Mouse (Mus musculus) adrenal gland, adult 2 months (tissue): ENCODE data around the gene Cst3. TPM values are rescaled to one million over a fixed set of nuclear protein-coding genes. Genes with fewer than 3 reads are reported as not detected.

Source experiments
- DNase-seq: peaks from one replicate; pipeline ENCODE4 v3.0.0; 2021
- long read RNA-seq: library from polyadenylated mRNA; stranded (forward); transcript quantifications from one replicate; pipeline ENCODE4 v2.0.0, GENCODE M21; 2021
- polyA plus RNA-seq: library from polyadenylated mRNA; depleted of rRNA; stranded (reverse); fragments of >200 nt; gene quantifications from 2 replicates; pipeline ENCODE4 v1.2.3, GENCODE M21; 2012; rRNA removed
- total RNA-seq, 2 experiments: library from RNA; stranded (reverse); gene quantifications; 2 replicates each; pipeline ENCODE4 v1.2.3; 2021

Gene Cst3
- total RNA-seq (1,000 to 10,000 TPM in 1 of 2 experiments, 100 to 1,000 TPM in 1; 994 to 1,003 TPM), polyA plus RNA-seq (1,344 and 1,354 TPM in 2 replicates)
- long read RNA-seq, transcript Cst3-201 (3 exons, 860 nt), result major isoform, 679 of 699 reads
- long read RNA-seq, partial matches to known transcripts, result 16 of 699 reads
- long read RNA-seq, other reads (novel, unspliced or antisense), result 2 of 699 reads

DNA sequence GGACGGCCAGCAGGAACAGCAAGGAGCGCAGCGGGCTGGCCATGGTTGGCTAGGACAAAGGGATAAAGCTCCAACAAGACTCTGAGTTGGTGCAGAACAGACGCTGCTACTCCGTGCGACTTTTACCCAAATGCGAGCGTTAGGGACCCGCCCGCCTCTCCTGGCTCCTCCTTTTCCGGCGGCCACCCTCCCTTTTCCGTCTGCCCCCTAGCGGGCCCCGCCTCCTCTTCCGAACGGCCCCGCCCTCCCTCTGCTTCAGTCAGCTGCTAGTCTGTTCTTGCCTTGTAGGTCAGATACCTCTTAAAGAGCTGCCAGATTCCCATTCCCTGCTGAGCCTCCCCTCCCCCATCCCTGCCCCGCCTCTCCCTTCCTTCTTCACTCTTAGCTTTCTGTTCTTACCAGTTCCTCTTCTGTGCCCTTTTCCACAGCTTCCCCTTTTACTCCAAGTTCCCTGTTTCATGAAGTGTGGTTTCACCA lies at the start of gene Cst3:
Cst3 (minus strand) TSS at position 358 of the 477 bp plus-strand sequence.
- DNase-seq, result peak; percentile 97

DNA sequence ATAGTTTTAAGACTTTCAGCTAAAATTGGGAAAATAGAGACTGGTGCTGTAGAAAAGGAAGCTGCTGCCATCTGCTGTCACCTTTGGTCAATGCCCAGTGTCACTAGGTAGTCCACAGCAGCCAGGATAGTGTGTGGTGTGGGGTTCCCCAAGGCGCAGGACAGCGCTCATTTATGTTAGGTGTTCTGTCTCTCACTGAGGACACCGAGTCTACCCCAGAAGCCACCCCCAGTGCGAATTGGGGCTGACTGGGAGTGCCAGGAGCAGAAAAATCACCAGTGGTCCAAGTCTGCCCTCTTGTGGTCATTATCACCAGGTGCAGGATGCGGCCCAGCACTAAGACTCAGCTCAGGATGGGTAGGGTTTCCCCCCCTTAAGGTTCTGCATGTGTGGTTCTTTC lies 26.8 kb upstream of the Cst3 start:
- peak; percentile 68 for DNase-seq

DNA sequence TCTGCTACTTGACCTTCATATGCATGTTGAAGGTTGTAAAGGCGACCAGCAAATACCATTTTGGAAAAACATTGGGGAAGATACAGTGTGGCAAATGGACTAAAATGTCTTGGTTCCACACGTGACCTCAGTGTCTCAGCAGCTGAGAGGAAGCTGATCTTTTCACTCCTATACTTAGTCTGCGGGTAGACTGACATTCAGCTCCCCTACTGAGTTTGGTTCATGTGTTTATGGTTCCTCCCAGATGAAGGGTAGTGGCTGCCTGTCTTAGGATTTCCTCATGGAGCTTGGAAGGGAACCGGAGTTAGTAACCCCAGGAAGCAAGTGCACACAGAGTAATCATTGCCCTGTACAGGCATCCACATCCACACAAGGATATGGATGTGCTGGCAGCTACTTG lies 24.8 kb upstream of the Cst3 start:
- DNase-seq, result no peak

DNA sequence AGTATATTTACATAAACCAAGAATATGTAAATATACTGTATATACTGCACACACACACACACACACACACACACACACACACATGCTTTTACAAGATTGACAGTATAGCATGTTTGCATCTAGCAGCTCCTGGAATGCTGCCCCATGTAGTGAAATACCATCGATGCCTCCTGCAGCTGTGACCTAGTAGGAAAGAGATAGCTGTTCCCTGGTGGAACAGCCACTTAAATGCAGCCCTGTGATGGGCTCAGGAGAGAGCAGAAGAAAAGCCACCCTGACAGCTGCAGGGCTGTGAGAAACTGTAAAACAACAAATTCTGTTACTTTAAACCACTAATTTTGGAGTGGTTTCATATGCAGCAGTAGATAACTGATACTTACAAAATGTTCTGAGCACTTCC lies 20.7 kb upstream of the Cst3 start:
- DNase-seq, result no peak

DNA sequence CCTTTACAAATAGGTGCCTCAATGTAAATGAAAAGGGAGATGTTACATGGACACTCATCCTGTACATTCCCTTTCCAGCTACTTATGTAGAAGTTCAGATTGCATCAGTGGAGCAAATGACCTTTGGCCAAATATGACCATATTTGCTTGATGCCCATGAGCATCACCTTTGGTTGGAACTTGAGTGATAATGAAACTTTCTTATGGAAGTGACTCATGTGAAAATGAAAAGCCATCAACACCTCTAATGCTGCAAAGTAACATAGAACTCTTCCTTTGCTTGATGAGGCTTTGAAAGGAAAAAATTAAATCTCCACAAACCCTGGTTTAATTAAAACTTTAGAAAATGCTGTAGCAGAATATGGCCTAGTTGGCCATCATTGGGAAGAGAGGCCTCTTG lies 17.6 kb upstream of the Cst3 start:
- DNase-seq, result no peak

DNA sequence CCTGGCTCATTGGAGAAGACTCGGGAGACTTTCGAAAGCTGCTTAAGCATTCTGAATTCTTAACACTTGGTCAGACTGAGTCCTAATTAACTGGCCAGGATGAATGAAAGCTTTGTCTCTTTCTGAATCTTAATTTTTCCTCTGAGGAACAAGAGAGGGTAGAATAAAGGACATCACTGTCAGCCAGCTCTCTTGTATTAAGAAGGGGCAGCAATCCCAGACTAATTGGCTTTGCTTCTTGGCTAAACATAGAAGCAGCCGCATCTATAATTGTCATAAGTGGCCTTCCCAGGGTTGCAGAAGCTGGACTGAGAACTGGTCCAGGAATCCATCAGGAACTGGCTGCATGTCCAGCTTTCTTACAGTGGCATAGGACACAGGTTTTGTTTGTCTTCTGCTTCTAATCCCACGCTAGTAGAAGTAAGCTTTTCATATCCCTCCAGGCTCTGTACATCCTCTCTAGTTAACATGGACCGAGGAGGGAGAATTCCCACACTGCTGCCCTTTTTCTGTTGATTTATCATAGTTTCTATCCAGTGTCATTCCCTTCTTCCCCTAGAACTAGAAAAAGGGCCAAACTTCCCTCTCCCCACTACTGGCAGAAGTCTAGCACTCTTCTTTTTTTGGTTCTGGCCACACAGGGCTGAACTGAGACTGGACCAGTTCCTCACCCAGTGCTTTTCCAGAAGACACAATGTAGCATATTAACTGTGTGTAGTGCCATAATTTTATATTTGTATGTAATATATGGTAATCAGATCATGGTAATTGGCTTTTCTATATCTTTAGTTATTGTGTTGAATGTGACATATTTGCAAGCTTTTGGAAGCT lies 14.7 kb upstream of the Cst3 start:
- no peak for DNase-seq

DNA sequence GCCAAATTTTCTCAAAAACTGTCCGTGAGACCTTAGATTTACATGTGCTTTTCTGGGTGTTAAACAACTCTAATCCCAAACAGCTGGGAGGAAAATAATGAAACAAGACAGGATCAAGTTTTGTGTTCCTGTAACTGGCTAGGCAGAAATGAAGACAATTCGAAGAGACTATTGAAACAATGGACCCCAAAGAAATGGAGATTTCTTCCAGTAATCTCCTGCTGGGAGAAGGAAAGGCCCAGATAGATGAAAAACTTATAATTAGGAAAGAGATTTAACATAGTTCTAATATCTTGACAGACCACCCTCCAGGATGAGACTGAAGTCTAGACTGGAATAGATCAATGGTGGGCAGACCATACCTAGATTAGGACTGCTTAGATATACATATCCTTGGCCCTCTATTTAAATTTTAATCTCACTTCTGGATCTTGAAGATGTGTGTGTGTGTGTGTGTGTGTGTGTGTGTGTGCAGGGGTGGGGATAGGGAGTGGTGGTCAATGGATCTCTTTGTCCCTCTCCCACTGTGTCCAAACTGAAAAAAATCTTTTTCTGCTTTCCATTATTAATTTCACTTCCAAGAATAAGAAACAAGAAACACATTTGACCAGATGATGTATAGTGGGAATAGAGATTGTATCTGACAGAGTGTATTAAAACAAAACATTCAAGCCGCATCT lies 14.0 kb upstream of the Cst3 start:
- DNase-seq, result no peak

DNA sequence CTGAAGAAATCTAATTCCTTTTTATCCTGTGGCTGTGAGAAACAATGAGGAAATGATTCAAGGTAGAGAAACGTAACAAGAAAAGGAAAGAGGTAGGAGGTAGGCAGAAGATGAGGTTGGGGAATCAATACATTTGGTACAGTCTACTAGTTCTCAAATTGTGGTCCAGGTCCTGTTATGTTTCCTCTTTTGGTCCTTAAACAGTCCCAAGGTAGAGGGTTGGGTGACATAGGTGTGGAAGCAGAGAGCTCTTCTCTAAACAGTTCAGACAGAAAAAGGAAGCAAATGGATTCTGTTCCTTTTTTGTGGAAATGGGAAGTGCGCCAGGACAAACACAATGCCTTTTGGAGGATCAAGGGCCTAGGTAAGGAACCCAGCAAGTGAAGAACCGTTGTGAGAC lies 13.4 kb upstream of the Cst3 start:
- no peak for DNase-seq

DNA sequence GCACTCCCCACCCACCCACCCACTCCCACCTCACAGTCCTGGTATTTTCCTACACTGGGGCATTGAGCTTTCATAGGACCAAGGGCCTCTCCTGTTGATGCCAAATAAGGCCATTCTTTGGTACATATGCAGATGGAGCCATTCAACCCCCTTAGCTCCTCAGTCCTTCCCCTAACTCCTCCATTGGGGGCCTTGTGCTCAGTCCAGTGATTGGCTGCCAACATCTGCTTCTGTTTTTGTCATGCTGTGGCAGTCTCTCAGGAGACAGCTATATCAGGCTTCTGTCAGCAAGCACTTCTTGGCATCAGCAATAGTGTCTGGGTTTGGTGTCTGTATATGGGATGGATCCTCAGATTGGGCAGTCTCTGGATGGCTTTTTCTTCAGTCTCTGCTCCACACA lies 9.2 kb upstream of the Cst3 start:
- no peak for DNase-seq

DNA sequence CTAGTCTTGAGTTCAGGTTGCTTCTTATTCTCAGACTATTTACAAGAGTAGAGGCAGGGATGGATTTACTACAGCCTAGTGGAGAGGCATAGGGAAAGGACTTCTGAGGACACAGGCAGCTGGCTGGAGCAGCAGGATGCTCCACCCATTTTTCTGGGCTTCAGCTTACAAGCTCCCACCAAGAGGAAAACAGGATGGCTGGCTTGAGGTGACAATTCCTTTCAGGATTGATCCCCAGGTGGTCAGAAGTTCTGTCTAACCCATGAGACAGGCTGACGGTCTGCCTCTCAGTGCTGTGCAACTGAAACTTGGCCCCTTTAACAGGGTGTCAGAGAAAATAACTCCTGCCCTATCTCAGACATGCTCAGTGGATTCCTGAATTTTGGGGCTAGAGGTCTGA lies 3.7 kb upstream of the Cst3 start:
- DNase-seq, result no peak

DNA sequence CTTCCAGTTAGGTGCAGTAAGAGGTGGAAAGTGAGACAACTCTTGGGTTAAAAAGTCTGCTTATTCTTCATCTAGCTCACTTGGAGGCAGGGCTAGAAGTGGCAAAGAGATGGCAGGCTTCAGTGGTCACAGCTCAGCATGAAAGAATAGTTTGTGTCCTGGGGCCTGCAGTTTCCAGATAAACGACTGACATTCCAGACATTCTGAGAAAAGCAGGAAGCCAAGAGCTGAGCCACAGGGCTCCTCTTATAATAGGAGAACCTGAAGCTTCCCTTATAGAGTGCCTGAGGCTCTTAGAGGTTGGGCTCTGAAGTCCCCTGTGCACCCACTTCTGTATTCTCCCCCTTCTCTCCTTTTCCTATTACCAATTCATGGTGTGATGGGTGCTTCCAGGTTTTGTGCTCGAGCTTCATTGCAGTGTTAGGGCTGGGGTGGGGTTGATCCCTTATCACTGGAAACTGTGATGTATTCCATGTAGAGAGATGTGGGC lies 3.2 kb upstream of the Cst3 start:
- DNase-seq, result no peak

DNA sequence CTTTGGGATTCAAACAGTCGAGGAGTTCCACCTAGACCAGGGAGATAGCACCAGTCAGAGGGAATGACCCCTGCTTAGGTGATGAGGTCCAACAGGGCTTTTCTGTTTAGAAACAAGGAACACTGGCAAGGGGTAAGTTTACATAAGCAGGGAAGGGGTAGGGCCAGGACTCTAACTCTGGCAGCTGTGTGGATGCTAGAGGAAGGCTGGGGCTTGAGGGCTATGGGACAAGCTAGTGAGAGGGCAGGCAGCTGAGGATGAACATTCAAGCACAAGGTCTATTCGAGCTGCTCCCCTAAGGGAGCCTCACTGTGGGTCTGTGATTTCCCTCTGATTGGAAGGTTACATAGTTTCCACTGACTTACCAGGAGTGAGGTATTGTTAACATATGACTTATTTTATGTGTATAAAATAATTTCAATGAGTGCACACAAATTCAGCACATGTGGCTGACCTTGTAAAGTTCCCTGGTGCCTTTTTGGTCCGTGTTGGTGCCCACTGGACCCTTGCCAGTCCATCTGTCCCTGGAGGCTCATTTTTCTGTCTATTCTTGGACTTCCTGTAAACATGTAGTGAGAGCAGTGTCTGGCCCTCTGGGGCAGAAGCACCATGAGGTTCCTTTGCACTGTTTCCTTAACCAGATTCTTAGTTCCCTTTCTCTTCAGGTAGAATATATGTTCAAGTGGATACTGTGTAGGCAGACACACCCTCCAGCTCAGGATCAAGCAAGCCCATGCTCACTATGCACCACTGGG lies 1.7 kb upstream of the Cst3 start:
- DNase-seq, result peak; percentile 61

DNA sequence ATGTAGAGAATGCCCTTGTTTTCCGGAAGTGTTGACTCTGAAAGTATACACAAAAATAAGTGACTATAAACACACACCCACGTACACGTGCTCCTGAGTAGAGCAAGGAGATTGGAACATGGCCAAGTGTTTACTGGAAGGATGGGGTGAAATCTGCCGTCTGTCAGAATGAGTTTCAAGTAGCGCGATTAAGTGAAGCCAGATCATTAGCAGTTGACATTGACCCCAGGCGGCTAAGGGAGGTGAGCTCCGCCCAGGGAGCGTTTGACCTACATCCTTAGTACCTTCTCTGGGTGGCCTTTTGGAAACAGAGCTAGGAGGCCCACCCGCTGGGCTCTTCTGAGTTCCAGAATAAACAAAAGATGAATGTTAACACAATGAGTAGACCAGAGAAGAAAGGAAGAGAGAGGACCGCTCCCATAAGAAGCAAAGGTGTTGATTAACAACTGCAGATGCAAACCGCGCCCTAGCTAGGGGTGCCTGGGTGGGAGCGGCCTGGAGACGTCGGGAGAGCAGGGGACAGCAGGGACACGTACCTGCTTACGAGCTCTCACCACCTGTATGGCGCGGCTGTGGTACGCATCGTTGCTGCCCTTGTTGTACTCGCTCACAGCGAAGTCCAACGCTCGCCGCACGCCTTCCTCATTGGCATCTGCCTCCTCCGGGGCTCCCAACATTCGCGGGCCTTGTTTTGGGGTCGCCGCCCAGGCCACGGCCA lies 716 bp downstream of the Cst3 start:
- DNase-seq, result peak; percentile 53

DNA sequence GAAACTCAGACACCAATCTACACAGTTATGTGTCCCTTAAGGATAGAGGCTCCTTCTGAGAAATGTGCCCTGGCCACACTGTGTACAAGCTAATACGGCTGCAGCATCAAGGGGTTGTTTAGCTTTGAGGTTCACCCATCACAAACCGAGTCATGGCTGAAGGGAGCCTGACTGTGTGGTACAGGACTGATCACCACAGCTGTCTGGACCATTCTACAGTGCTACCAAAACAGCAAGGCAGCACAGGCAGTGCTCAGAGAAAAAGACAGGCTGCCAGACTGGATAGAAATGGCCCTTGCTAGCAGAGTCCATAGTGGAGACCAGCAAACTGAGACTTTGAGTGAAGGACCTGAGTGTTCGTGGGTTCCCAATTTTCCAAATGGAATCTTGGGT lies 1.3 kb downstream of the Cst3 start:
- DNase-seq, result no peak

DNA sequence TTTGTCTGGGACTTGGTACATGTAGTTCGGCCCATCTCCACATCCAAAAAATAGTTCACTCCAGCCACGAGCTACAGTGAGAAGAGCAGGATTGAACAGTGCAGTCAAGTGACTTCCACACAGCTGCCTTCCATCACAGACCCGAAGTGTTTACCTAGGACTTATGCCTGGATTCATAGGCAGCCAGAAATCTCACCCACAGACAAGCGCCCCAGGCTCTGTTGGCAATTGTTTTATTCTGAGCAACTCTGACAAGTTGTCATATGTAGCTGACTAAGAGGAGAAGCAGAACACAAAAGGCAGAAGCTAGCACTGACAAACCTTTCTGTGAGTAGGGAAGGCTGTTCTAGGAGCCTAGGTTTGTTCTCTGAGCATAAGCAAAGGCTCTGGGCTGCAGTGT lies 2.6 kb downstream of the Cst3 start:
- no peak for DNase-seq

DNA sequence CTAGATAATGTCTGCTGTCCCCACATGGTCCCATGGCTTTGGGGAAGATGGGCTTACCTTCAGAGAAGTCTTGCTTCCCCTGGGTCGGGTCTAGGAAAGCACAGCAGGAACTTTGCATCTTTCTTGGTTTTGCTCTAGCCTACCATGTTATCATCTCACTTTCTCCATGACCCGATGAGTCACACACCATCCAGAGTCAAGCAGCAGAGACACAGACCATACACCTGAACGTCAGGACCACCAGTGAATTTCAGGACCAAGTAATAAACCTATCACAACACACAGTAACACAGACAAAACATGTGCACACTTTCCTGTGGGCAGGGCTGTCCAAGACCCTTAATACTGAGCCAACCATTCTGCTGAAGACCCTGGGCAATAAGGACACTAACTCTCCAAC lies 5.0 kb downstream of the Cst3 start:
- DNase-seq, result no peak

DNA sequence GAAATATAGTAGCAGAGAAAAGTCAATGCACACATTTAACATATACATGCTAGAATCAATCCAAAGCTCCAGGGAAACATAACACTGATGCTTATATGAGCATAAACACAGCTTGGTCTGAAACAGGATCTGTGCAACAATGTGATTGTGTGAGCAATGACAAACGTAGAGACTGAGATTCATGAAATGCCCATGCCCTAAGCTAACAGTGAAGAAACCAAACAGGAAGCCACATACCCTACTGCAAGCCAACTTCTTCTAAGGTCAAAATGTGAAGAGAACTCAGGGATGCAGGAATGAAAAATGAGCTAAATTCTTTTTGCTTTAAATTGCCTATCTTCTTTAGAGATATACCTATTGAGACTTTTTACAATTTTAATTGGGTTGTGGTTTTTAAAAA lies 6.5 kb downstream of the Cst3 start:
- DNase-seq, result no peak

DNA sequence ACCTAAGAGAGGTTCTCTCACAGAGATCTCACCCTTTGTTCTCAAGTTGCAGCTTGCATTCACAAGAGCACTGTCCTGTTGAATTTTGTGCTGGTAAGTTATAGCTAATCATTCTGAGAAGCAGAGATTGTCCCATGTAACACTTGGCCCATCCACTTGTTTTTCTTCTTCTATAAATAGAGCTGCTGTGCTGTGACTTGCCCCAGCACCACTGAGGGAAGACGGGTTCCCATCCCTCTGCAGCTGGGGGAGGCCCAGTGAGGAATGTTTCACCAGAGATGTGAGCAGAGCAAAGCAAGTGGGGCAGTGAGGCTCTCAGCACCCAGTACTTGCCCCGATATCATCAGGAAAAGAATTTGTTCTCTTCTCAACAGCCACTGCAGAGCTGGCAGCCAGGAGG lies 10.5 kb downstream of the Cst3 start, which contains the start of gene 9230104L09Rik:
9230104L09Rik (minus strand) TSS at position 73 of the 400 bp plus-strand sequence.
- no peak for DNase-seq

DNA sequence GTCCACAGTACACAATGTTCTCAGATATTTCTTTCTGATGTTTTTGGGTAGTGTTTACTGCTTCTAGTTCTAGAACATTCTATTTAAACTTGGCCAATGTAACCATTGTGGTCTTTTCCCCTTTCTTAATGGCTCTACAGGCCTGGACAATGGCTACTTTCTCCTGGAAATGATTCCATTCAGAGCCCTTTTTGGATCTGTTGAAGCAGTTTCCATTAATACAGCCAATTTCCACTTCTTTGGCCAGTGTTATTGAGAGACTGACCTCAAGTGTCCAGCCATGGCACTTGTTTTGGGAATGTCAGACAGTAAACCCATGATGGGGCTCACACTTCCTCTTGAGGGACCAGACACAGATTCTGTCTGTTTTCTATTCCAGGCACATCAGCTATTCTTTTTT lies 13.8 kb downstream of the Cst3 start:
- no peak for DNase-seq

DNA sequence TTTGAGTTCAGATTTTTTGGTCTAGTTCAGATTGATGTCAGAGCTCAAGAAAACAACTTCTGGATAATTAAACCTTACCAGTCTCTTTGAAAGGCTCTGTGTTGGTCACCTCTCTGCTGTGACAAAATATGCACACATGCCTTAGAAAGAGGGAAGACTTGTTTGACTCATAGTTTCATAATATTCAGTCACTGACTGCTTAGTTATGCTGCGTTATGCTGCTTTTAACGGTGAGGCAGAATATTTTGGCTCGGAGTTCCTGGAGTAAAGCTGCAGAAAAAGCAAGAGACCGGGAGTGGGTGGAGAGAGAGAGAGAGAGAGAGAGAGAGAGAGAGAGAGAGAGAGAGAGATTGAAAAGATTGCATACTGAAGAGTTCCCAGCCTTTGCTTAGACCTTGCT lies 14.5 kb downstream of the Cst3 start:
- no peak for DNase-seq

DNA sequence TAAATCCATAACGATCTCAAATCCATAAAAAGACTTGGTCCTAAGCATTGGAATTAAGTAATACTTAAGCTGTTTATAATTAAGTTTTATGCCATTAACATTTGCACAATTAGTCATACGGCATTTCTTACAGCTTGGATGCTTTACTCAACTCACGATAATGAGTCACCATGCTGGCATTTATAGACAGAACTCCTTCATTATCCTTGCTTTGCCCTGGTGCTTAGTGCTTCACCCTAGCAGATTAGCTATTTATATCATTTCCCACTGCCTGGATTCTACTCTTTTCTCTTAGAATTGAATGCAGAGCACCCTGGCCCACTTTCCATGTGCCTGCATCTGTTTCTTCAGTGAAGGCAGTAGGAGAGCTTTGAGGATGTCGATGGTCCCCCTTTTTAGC lies 18.0 kb downstream of the Cst3 start:
- DNase-seq, result no peak
